Comparison of ENCODE assay signal across 8 mouse cellular contexts in genomic region chr10:67226109-67226508, GRCm38 (mm10). TPM values are rescaled to one million over a fixed set of nuclear protein-coding genes. Genes with fewer than 3 reads are reported as not detected.
DNase-seq lines count a peak whose midpoint lies in the region; ATAC-seq and TF ChIP-seq lines count a peak whose summit lies in the region.

No protein-coding gene starts in this region.

- H3K4me2 ChIP-seq in hindbrain, embryonic 15.5 days, result no peak overlapping the region
- H3K4me2 ChIP-seq in hindbrain, embryonic 13.5 days, result no peak overlapping the region

- TF ChIP-seq POLR2A in olfactory bulb, adult 2 months (IDR thresholded peaks at IDR 0.05; ENCODE audit: insufficient read depth, low read depth, low read length), result no peak

- TF ChIP-seq CTCF in olfactory bulb, adult 2 months (IDR thresholded peaks at IDR 0.05; ENCODE audit: insufficient read depth, low read depth, low read length), result no peak

- H3K27ac ChIP-seq in hindbrain, embryonic 15.5 days (replicated peaks), result peak overlapping the region; percentile 69
- no peak overlapping the region for H3K27ac ChIP-seq in hindbrain, embryonic 13.5 days
- H3K27ac ChIP-seq in olfactory bulb, adult 2 months (ENCODE audit: insufficient read depth, low read depth, low read length), result peak overlapping the region; percentile 30; the same call in 1 of the 2 replicates

- no peaks in the 10 kb centered on the region for H3K9me3 ChIP-seq in hindbrain, embryonic 15.5 days
- H3K9me3 ChIP-seq in hindbrain, embryonic 13.5 days, result no peaks in the 10 kb centered on the region

- WGBS in hindbrain, embryonic 15.5 days, result 77% methylated on average over 7 of the region's 7 CpGs
- WGBS in hindbrain, embryonic 13.5 days, result 83% methylated on average over 7 of the region's 7 CpGs
- WGBS in olfactory bulb, adult 2 months, result 38% methylated on average over 7 of the region's 7 CpGs

- H3K27me3 ChIP-seq in hindbrain, embryonic 15.5 days, result no peaks in the 10 kb centered on the region
- H3K27me3 ChIP-seq in hindbrain, embryonic 13.5 days, result no peaks in the 10 kb centered on the region

- H3K4me1 ChIP-seq in hindbrain, embryonic 15.5 days (replicated peaks), result peaks cover 9% of the 10 kb centered on the region
- H3K4me1 ChIP-seq in hindbrain, embryonic 13.5 days (replicated peaks), result 0 out of 2 replicates have a peak, but pooled peaks cover 3% of the 10 kb centered on the region
- H3K4me1 ChIP-seq in olfactory bulb, adult 2 months (ENCODE audit: control insufficient read depth, insufficient read depth, low read length), result peaks cover 3% of the 10 kb centered on the region; the same call in 1 of the 2 replicates

- intact Hi-C loops in heart, postnatal 36 days (cut with DNase I), result no loop called here
- intact Hi-C loops in left cerebral cortex, postnatal 10 days (cut with DNase I), result loop anchor here (5.0 kb wide), 1 partner anchor 319 kb away; no protein-coding TSS in a partner anchor

- ATAC-seq in hindbrain, embryonic 15.5 days (ENCODE audit: low FRiP score, low read depth), result peak; percentile 75
- no peak for ATAC-seq in hindbrain, embryonic 13.5 days (ENCODE audit: low FRiP score)

- H3K4me3 ChIP-seq in hindbrain, embryonic 15.5 days, result no peak overlapping the region
- no peak overlapping the region for H3K4me3 ChIP-seq in hindbrain, embryonic 13.5 days
- no peak overlapping the region for H3K4me3 ChIP-seq in olfactory bulb, adult 2 months (ENCODE audit: insufficient read depth, low read depth, low read length)

- H3K9ac ChIP-seq in hindbrain, embryonic 15.5 days, result no peak overlapping the region
- no peak overlapping the region for H3K9ac ChIP-seq in hindbrain, embryonic 13.5 days

- peaks cover 26% of the 10 kb centered on the region for H3K36me3 ChIP-seq in hindbrain, embryonic 15.5 days
- H3K36me3 ChIP-seq in hindbrain, embryonic 13.5 days, result peaks cover 50% of the 10 kb centered on the region

- DNase-seq in adrenal gland, adult 8-10 months, result peak; percentile 23
- peak; percentile 44 to 67 for DNase-seq in frontal cortex, adult 2 months (ENCODE audit: extremely low spot score in 1 of 2, low spot score in 1 of 2)
- peak; percentile 57 to 66 for DNase-seq in heart, postnatal 36 days
- DNase-seq in left cerebral cortex, postnatal 10 days (ENCODE audit: extremely low spot score in 1 of 2, low spot score in 2 of 2), result peak; percentile 61 to 64
- DNase-seq in thymus, postnatal 10 days (ENCODE audit: low spot score in 2 of 2), result no peak

RNA-seq across cellular contexts. Expression of gene Nrbf2, which starts 59.0 kb away (rescaled TPM):
- polyA plus RNA-seq in hindbrain, embryonic 15.5 days (2015; fragmentation: Nextera tagmentation; extraction: Ambion mirVana), result 36.3 and 37.7 TPM in 2 replicates
- 44.0 and 44.5 TPM in 2 replicates for polyA plus RNA-seq in hindbrain, embryonic 13.5 days (2015; fragmentation: Nextera tagmentation; extraction: Ambion mirVana)
- 10 to 100 TPM; 12.8 to 17.6 (median 15.5) TPM for total RNA-seq in adrenal gland, adult 8-10 months (2022)
- polyA plus RNA-seq in frontal cortex, adult 2 months (2012; rRNA removed), result 18.6 and 19.7 TPM in 2 replicates
- 1 to 10 TPM; 8.4 to 10.0 TPM for total RNA-seq in heart, postnatal 36 days (2021)
- 10 to 100 TPM; 13.9 to 15.8 TPM for total RNA-seq in left cerebral cortex, postnatal 10 days (2021)
- not detected in 2 replicates for polyA plus RNA-seq in olfactory bulb, adult 2 months (2012; ENCODE audit: insufficient read depth, insufficient read length, low replicate concordance, missing spikeins)

Comparison
In these comparisons a context has a peak if more than half of its experiments do, and no peak if none do; other contexts are left out.
1. DNase-seq: peak in adrenal gland, adult 8-10 months (single experiment), frontal cortex, adult 2 months (2 of 2), heart, postnatal 36 days (2 of 2) and left cerebral cortex, postnatal 10 days (2 of 2); none in thymus, postnatal 10 days (0 of 2).